Mouse (Mus musculus) left cerebral cortex, postnatal 4 days (tissue): ENCODE measurements around the gene Rps19bp1. TPM values are rescaled to one million over a fixed set of nuclear protein-coding genes. Genes with fewer than 3 reads are reported as not detected.

ENCODE experiments used
- DNase-seq: peaks from one replicate; pipeline ENCODE4 v3.0.0-alpha.2; 2022
- intact Hi-C: fragments of 180-260 bp; cut with DNase I; formaldehyde crosslinking; loops from one replicate; pipeline ENCODE4 v1.15.1; 2025
- total RNA-seq, 2 experiments: library from RNA; stranded (reverse); gene quantifications; 2 replicates each; pipeline ENCODE4 v1.2.3; 2021

The Rps19bp1 gene
- 10 to 100 TPM; 45.1 to 50.3 TPM for total RNA-seq

DNA sequence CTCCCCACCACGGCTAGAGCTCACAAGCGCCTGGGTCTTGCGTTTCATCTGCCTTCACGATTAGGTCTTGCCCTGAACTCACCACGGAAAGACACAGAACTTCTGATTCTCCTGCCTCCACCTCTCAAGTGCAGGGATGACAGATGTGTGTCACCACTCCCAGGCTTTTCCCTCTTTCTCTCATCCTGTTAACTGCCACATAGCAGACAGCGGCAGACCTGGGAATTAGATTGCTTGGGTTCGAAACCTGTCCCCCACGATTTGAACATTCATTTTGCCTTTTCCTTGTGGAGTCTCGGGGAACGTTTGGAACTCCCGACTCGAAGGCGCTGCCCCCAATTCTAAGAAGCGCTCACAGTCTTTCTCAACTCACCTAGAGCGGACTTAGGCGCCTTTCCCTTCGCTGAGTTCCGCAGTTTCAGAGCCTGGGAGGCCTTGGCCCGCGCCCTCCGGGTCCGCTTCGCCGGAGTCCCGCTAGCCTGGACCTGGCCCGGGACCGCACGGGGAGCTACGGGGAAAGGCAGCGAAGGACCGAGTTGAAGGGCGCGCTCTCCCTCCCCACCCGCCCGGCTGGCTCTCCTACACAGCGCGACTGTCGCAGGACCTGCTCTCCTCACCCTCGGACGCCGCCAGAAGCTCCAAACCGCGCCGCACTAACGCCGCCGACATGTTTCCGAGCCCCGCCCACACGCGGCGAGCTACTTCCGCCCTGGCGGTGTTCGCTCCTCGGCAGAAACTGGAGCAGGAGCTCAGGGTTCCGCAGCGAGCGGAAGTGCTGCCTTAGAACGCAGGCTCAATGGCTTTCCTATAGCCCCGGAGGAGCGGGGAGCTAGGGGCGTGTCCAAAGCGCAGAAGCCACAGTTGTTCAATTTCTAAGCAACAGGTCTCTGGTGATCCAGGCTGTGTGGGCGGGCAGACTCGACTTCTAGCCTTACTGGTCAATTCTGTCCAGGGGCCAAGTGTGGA lies at the start of gene Rps19bp1:
TSS of gene Rps19bp1 (minus strand) at position 706 of the 966 bp plus-strand sequence.
- intact Hi-C loops: no loop called here
- DNase-seq: peak; percentile 88

DNA sequence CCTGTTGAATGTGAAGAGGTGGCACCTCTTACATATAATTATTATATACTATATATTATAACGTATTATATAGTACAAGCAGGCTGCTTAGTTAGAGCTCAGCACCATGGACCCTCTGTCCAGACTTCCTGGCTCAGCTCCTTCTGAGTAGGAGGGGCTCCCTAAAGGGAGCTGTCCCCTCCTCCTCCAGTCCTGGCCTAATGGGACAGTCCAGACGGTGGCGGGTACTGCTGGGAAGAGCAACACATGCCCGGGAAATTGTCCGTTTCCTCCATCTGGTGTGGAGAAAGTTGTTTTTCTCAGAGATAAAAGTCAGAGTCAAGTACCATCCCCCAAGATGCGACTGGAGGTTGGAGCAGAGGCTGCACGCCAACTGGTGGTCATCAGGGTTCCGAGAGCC lies 42.0 kb upstream of the Rps19bp1 start:
- intact Hi-C loops: no loop called here

DNA sequence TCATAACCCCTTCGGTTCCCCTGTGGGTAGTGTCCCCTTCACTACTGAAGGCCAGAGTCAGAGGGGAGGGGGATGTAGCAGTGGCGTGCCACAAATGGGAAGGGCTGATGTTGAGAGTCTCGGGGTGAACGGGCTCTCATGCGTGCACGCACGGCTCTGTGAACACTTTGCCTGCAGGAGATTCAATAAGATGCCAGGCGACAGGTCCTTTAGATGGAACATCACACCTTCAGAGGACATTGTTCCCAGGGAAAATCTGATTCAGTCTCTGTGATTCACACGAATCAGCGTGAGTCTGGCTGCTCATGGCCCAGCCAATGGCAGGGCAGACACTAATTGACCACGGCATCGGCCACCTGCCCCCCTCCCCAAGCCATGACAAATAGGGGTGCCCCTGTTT lies 40.1 kb upstream of the Rps19bp1 start:
- no peak for DNase-seq
- intact Hi-C loops: no loop called here

More for the DNA sequence above, 42.0 kb upstream of the Rps19bp1 start:
- DNase-seq: no peak

DNA sequence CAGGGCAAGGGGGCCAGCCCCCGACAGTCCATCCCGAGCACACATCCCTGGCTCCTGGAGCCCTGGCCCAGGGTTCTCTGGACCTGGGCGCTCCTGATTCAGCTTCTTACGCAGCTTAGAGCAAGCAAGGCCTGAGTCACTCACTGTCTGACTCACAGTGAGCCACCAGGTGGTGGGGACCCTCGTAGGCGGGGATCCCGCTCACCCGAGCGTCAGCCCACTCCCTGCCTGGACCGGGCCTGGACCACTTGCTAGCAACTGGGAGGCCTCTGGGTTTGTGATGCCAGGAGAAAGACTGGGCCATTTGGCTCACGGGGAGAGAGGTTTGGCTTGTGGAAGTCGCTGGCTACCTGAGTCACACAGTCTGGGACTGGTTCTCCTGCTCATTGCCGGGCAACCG lies 39.7 kb upstream of the Rps19bp1 start:
- no peak for DNase-seq
- intact Hi-C loops: no loop called here

DNA sequence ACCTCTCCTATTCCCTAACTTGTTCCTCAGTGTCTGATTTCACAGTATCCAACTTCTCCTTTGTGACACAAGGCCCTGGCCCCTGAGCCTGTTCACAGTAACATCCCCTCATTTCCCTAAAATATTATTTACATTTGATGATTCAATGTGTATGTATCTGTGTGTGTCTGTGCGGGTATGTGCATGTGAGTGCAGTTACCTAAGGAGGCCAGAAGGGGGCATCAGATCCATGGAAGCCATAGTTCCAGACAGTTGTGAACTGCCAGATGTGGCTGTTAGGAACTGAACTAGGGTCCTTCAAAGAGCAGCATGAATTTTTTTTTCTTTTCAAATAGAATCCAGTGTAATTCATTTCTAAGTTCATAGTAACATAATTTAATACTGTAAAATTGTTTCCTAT lies 33.0 kb upstream of the Rps19bp1 start:
- no peak for DNase-seq
- intact Hi-C loops: no loop called here

DNA sequence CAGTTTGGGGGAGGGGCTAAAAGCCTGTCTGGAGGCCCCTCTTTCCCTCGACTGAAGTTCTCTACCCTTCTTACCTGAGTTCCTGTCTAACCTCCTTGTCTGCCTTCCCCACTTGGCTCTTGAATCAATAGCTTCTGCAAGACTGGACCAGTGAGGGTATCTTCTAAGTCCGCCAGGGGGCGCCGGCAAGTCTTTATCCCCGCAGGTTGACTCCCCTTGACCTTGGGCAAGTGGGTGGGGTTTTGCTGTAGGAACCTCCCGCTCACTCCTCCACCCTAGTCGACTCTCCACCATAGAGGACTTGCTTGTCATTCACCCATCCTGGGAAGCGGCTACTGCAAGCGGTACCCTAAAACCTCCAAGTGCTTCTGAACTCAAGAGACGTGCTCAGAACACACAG lies 25.3 kb upstream of the Rps19bp1 start:
- intact Hi-C loops: loop anchor here (5.0 kb wide), 1 partner anchor 328 kb away; no protein-coding TSS in a partner anchor
- DNase-seq: peak; percentile 70

DNA sequence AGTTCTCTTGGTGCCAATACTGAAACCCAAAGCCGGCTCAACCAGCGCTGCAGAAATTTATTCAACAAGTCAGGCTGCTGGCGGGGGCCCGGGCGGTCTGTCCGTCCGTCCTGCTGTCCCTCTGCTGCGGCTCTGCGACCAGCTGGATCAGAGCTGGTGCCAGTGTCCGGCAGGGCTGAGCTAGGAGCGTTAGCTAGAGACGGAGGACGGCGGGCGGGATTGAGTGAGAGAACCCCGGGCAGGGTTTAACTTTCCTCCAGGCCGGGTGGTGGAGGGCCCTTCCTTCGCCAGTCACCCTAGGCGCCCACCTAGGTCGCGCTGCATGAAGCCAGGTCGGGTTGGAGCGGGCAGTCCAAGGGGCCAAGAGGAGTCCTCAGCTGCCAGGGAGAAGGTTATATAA lies 23.9 kb upstream of the Rps19bp1 start:
- no peak for DNase-seq
- intact Hi-C loops: loop anchor here (5.0 kb wide), 1 partner anchor 329 kb away; no protein-coding TSS in a partner anchor

DNA sequence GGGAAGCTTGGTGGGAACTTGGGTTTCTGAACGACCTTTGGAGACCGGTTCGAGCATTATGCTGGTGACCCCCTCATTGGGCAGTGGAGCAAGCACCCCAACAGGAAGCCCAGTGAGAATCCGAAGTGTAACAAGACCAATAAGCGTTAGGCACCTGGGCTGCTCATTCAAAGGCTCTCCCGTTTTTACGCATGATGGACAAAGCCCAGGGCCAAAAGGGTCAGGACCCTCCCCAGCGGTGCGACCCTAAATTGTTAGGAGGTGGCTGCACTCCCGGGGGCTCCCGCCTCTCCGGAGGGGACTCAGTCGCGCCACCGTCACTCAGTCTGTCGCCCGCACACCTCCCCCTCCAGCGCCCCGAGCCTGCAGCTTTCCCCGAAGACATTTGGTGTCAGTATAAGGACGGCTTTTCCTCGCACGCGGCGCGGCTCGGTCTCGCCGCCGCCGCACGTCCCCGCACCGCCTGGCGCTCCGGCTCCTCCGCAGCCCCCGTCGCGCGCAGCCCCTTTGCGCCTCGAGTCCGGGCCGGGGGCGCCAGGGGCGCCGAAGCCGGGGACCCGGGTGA lies 22.8 kb upstream of the Rps19bp1 start, which contains the start of gene Cacna1i:
TSS of gene Cacna1i (plus strand) at position 388 of the 565 bp plus-strand sequence.
- intact Hi-C loops: loop anchor here (5.0 kb wide), 1 partner anchor 330 kb away; no protein-coding TSS in a partner anchor

DNA sequence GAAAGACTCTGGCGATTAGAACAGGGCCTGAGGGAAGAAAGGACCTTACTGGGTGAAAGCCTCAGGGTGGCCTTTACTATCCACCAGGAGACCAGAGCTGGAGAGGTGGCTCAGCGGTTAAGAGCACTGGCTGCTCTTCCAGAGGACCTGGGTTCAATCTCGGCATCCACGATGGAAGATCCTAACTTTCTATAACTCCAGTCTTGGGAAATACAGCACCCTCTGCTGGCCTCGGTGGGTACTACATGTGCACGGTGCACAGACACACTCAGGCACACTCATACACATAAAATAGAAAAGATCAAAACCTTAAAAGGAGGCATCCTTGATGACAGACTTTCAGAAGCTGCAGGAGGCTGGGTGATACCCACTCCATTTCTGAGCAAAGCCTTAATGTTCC lies 16.5 kb upstream of the Rps19bp1 start:
- peak; percentile 60 for DNase-seq
- intact Hi-C loops: no loop called here

More for the DNA sequence above, 22.8 kb upstream of the Rps19bp1 start, which contains the start of gene Cacna1i:
- DNase-seq: no peak

DNA sequence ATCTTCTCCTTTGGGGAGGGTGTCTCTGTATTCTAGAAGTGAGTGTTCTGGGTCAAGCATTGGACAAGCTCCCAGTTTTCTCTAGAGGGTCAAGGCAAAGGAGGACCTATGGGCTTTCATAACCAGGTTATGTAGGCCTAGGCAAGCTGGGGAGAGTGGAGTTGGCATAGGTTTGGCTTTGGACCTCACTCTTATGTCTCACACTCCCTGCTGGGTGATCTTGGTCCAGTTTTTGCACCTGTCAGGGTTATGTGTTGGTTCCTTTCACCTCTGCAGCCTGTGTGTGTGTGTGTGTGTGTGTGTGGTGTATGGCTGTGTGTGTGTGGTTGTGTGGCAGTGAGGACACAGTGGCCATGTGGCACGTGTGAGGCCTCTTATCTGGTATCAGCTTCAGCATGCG lies 14.9 kb upstream of the Rps19bp1 start:
- no peak for DNase-seq
- intact Hi-C loops: no loop called here

DNA sequence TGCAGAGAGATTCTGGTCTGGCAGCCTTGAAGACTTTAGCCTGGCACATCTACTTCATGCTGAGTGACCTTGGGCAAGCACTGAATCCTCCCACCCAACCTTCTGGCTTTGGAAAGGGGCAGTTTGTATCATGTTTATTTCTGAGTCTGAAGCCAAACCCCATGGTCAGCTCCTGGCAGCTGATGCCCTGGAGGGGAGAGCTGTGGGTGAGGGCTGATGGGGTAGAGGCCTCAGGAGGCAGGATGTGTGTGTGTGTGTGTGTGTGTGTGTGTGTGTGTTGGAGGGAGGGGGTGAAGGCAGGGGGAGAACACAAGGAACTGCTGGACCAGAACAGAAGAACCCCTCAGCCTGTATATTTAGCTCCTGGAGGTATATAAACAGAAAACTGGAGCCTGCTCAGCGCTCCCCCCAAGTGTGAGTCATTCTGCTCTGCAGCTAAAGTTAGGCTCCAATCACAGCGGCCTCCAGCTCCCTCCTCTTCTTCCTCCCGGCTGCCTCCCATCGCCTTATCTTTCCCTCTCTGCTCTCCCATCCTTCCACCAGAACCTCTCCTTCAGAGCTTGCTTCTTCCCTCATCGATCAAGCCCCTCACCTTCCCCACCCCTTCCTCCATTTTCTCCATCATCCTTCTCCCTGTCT lies 14.1 kb upstream of the Rps19bp1 start:
- intact Hi-C loops: no loop called here
- DNase-seq: no peak

DNA sequence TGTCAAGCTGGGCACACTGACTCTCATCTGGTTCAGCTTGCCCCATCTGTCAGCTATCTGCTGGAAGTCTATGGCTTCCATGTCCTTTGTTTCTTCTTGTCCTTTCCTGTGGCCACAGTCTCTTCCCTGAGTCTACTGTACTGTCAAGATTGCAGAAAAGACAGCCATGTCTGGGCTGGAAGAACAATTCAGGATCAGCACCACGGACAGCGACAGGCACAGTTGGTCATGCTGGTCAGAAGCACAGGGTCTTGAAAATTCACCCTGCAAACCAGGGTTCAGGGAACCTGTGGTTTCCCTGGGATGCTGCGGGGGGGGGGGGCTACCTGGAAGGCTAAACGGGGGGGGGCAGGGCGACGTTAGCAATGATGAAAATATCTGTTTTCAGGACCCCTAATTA lies 13.5 kb upstream of the Rps19bp1 start:
- intact Hi-C loops: no loop called here
- DNase-seq: peak; percentile 51

DNA sequence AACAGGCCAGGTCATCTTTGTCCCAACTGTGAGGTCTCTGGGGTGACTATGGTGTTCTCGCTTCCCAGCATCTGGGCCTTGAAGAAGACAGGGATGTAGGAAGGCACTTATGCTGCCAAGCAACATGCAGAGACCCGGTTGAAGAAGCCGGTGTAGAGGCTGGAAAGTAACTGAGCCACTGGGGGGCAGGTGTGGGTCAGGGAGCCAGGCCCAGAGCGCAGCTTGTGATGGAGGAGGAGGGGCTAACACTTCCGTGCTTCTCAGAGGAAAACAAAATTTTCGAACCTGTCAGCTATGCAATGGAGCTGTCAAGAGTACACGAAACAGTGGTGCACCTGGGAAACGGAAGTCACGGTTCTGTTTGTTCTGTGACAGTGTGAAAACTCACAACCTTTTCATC lies 13.0 kb upstream of the Rps19bp1 start:
- DNase-seq: peak; percentile 39
- intact Hi-C loops: no loop called here

DNA sequence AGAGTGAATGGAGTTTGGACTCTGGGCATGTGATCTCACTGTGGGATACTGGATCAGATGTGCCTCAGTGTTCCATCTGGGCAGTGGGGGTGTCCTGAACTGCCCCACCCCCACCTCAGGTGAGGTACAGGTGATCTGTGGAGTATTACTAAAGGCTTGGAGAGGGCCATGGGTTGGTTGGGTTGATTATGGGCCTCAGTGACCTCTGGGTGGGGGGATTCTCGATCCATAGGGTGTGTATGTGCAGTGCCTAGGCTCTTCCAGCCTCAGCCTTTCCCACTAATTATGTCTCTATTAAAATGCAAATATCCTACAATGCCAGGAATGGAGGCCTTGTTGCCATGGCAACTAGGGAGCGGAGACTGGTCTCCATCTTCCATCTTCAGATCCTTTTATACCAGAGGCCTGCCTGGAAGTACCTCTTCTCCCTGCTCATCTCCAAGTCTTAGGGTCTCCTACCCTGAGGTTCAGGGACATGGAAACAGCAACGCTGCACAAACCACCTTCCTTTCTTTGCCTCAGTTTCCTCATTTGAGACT lies 7.8 kb upstream of the Rps19bp1 start:
- intact Hi-C loops: no loop called here
- no peak for DNase-seq

DNA sequence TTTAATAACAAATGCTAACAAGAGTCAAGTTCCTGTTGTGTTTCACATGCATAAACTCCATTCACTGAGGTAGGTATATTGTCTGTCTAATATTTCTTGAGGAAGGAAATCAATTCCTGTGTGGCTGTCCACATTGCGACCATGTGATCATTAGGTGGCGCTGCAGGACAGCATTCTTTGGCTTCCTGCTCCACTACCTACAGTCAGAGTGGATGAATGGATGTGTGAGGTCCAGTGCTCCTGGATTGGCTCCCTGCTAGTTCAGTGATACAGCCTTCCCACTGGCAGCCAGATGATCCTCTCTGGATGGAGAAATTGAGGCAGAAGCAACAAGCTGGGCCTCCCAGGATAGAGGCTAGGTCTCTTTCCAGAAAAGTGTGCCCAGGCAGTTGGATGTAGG lies 2.2 kb upstream of the Rps19bp1 start:
- intact Hi-C loops: loop anchor here (5.0 kb wide), 1 partner anchor 436 kb away; no protein-coding TSS in a partner anchor
- DNase-seq: peak; percentile 86

DNA sequence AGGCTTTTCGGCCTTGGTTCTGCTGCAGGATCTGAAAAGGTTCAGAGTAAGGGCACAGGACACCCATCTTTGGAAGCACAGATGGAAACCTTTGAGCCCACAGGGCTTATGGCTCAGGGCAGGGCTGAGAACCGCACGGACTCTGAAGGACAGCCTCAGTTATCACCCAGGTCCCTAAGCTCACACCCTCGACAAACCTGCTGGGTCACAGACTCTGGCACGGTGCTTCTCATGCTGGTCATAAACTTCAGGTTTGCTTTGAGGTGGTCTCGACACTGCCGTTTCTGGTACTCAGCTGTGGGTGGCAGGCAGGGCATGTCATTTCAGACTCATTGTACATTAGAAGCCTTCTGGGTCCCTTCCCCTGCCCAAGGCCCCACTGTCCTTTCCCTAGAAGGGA lies 3.0 kb downstream of the Rps19bp1 start:
- intact Hi-C loops: no loop called here
- DNase-seq: no peak

DNA sequence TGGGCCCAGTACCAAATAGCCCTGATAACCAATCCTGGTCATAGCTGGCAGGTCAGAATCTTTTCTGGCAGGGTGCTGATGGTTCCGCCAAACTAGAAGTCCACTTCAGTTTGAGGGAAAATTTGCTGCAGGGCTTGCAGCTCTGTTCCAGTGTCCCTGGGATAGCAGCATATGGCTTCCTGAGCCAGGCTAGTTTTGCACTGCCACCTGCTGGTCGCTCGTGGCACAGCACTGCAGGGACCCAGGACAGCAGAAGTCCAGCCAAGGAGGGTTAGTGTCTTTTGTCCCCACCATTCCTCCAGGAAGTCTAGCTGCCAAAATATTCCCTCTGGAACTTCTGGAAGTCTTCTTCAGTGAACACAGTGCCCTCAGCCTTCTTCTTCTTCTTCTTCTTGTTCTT lies 3.4 kb downstream of the Rps19bp1 start:
- peak; percentile 89 for DNase-seq
- intact Hi-C loops: no loop called here

DNA sequence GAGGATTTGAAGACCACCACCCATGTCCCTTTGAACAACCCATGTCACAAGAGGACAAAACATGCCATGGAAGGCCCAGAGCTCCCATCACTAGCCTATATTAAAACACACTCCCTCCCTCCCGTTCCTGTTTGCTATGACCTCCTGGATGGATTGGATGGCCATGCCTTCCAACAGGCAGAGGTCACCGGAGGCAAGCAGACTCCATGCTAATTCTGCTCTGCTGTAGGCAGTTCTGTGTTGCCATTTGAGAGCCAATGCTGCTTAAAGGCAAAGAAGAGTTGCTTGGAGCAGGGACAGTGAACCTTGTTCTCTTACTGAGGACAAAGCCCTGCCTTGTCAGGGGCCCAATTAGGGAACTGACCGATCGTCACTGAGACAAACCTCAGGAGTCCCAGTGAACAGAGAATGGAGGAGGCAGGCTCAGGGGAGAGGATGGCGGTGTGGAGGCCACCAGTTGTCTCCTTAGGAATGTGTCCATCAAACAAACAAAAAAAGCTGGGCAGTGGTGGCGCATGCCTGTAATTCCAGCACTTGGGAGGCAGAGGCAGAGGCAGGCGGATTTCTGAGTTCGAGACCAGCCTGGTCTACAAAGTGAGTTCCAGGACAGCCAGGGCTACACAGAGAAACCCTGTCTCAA lies 4.6 kb downstream of the Rps19bp1 start:
- no peak for DNase-seq
- intact Hi-C loops: no loop called here

DNA sequence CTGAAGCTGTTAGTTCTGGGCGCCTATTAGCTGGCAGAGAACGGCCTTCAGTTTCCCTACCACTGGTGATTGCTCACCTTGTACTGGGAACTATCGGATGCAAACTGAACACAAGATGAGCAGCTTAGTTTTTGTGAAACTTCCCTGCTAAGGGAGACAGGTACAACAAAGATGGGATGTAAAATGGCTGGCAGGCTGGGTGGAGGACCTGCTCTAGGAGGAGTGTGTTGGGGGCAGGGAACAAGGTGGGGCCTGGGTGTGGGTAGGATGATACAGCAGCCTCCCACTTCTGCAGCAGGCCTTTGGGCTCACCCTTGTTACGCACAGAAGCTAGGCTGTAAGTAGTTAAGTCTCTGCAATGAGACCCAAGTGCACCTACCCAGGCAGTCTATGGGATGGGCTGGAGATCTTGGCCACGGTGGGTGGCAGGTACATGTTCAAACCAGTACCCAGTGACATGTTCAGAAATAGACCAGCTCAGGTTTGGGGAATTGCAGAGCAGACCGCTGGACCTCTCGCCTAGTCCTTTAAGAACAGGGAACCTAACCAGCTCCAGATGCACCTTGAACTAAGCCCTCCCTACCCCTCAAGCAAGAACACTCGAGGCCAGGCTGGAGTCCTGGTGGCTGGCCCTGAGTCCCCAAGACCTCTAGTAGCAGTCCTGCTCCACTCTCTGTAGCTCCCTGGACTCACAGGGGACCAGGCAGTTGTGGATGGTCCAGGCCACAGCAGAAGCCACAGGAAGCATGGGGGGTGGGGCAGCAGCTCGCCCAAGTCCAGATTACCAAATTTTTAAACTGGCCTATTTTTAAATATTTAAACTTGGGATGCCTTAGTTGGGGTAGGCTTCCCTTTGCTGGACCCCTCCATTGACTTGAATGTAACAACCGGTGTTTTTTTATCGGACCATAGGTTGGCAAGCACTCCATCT lies 5.6 kb downstream of the Rps19bp1 start:
- intact Hi-C loops: no loop called here
- DNase-seq: no peak
